Mouse (Mus musculus) lung, adult 2 months (tissue): Measurements from ENCODE around the gene Wdr60. TPM values are rescaled to one million over a fixed set of nuclear protein-coding genes. Genes with fewer than 3 reads are reported as not detected.

Experiments used
- DNase-seq: peaks from one replicate; pipeline ENCODE4 v3.0.0; 2022
- H3K4me1 ChIP-seq: fragments of 200-500 bp; 2 replicates; pipeline ENCODE4 v1.6.1; 2011; ENCODE audit warnings: low read length; ENCODE audit not compliant: control insufficient read depth, insufficient read depth
- H3K4me3 ChIP-seq: fragments of 200-500 bp; replicated peaks from 2 replicates; pipeline ENCODE3; 2011; ENCODE audit warnings: low read depth, mild to moderate bottlenecking, control low read depth, low read length; ENCODE audit errors: extremely low read depth
- CTCF ChIP-seq: fragments of 200-500 bp; IDR thresholded peaks from 2 replicates; pipeline ENCODE4 v1.5.1; 2011; ENCODE audit warnings: mild to moderate bottlenecking, low read length, control low read depth; ENCODE audit not compliant: insufficient read depth
- POLR2A ChIP-seq: fragments of 200-500 bp; IDR thresholded peaks from 2 replicates; pipeline ENCODE4 v1.6.1; 2011; ENCODE audit warnings: low read depth, mild to moderate bottlenecking, control low read depth, low read length, borderline replicate concordance; ENCODE audit errors: extremely low read depth
- WGBS: fragments of 180-500 bp; shearing (Covaris S2); methylation state at CpG from one replicate; pipeline ENCODE4 v1.1.7; 2018; 5-methylcytosine and 5-hydroxymethylcytosine counted together
- polyA plus RNA-seq: library from polyadenylated mRNA; depleted of rRNA; stranded (reverse); fragments of >200 nt; gene quantifications from 2 replicates; pipeline ENCODE4 v1.2.3, GENCODE M21; 2012; rRNA removed

Wdr60 gene
- polyA plus RNA-seq = 5.7 and 7.5 TPM in 2 replicates

- Histone ChIP-seq H3K4me1 (0 out of 2 replicates have a peak, but pooled peaks cover 2% of the 10 kb centered on the region), H3K4me3 (peak within 1 kb of the TSS; percentile 89)
- DNase-seq = peak; percentile 87
- TF ChIP-seq CTCF = no peak
- peak; percentile 26; the same call in 1 of the 2 replicates for TF ChIP-seq POLR2A
- WGBS = 4% methylated on average over 47 of the region's 47 CpGs
These were observed at the start of gene Wdr60 for GRCm38 (mm10) chr12:116262555-116263341. Wdr60 (minus strand) TSS chr12:116263022.

- Histone ChIP-seq H3K4me3 (no peak overlapping the region), H3K4me1 (peaks cover 10% of the 10 kb centered on the region)
- 65% methylated on average over 2 of the region's 2 CpGs for WGBS
- no peak for TF ChIP-seq CTCF
- TF ChIP-seq POLR2A = no peak
- no peak for DNase-seq
These were observed 45.8 kb upstream of the Wdr60 start for GRCm38 (mm10) chr12:116308612-116309011.

- H3K4me3 ChIP-seq = no peak overlapping the region
- peaks cover 10% of the 10 kb centered on the region for H3K4me1 ChIP-seq
- no peak for DNase-seq
- TF ChIP-seq CTCF (no peak), POLR2A (no peak)
- WGBS = 80% methylated on average over 3 of the region's 3 CpGs
These were observed 45.0 kb upstream of the Wdr60 start for GRCm38 (mm10) chr12:116307870-116308269.

- no peak for DNase-seq
- no peak overlapping the region for H3K4me3 ChIP-seq
- no peak for TF ChIP-seq POLR2A
- TF ChIP-seq CTCF = no peak
- WGBS = 47% methylated on average over 1 of the region's 1 CpGs
- peaks cover 10% of the 10 kb centered on the region for H3K4me1 ChIP-seq
These were observed 43.2 kb upstream of the Wdr60 start for GRCm38 (mm10) chr12:116306042-116306441.

- TF ChIP-seq POLR2A (no peak), CTCF (no peak)
- Histone ChIP-seq H3K4me3 (no peak overlapping the region), H3K4me1 (peaks cover 4% of the 10 kb centered on the region)
- no peak for DNase-seq
These were observed 39.4 kb upstream of the Wdr60 start for GRCm38 (mm10) chr12:116302181-116302580.

- Histone ChIP-seq H3K4me1 (no peaks in the 10 kb centered on the region; the same call in 1 of the 2 replicates), H3K4me3 (no peak overlapping the region)
- WGBS = 81% methylated on average over 2 of the region's 2 CpGs
- TF ChIP-seq CTCF (no peak), POLR2A (no peak)
- no peak for DNase-seq
These were observed 37.1 kb upstream of the Wdr60 start for GRCm38 (mm10) chr12:116299906-116300305.

GRCm38 (mm10) chr12:116293599-116294292, 30.9 kb upstream of the Wdr60 start:
- DNase-seq = no peak
- peaks cover 2% of the 10 kb centered on the region; the same call in 1 of the 2 replicates for H3K4me1 ChIP-seq
- WGBS = 45% methylated on average over 4 of the region's 4 CpGs
- no peak overlapping the region for H3K4me3 ChIP-seq
- TF ChIP-seq CTCF (no peak), POLR2A (no peak)

GRCm38 (mm10) chr12:116293185-116293584, 30.4 kb upstream of the Wdr60 start:
- no peak overlapping the region for H3K4me3 ChIP-seq
- TF ChIP-seq CTCF = no peak
- no peak for TF ChIP-seq POLR2A
- WGBS = 12% methylated on average over 2 of the region's 2 CpGs
- no peak for DNase-seq
- peaks cover 2% of the 10 kb centered on the region; the same call in 1 of the 2 replicates for H3K4me1 ChIP-seq

- 33% methylated on average over 2 of the region's 2 CpGs for WGBS
- Histone ChIP-seq H3K4me3 (no peak overlapping the region), H3K4me1 (no peaks in the 10 kb centered on the region; the same call in 1 of the 2 replicates)
- no peak for TF ChIP-seq POLR2A
- no peak for TF ChIP-seq CTCF
- DNase-seq = no peak
These were observed 20.7 kb upstream of the Wdr60 start for GRCm38 (mm10) chr12:116283511-116283910.

- 64% methylated on average over 2 of the region's 2 CpGs for WGBS
These were observed 20.0 kb upstream of the Wdr60 start for GRCm38 (mm10) chr12:116282856-116283255.

More at GRCm38 (mm10) chr12:116282856-116283255, 20.0 kb upstream of the Wdr60 start:
- no peak overlapping the region for H3K4me3 ChIP-seq
- no peak for DNase-seq
- TF ChIP-seq CTCF = no peak
- no peak for TF ChIP-seq POLR2A
- no peaks in the 10 kb centered on the region; the same call in 1 of the 2 replicates for H3K4me1 ChIP-seq
